Mouse (Mus musculus) embryonic fibroblast, embryonic 13.5 days (primary cell): Measurements from ENCODE around the gene Pde4d.

Experiments used
- CTCF ChIP-seq: IDR thresholded peaks from 2 replicates; pipeline ENCODE4 v1.5.1; 2011; ENCODE audit warnings: mild to moderate bottlenecking, control low read depth, low read length, moderate library complexity, borderline replicate concordance; ENCODE audit not compliant: insufficient read depth
- POLR2A ChIP-seq: IDR thresholded peaks from 2 replicates; pipeline ENCODE4 v1.6.1; 2011; ENCODE audit warnings: low read depth, mild to moderate bottlenecking, control low read depth, low read length, moderate library complexity

DNA sequence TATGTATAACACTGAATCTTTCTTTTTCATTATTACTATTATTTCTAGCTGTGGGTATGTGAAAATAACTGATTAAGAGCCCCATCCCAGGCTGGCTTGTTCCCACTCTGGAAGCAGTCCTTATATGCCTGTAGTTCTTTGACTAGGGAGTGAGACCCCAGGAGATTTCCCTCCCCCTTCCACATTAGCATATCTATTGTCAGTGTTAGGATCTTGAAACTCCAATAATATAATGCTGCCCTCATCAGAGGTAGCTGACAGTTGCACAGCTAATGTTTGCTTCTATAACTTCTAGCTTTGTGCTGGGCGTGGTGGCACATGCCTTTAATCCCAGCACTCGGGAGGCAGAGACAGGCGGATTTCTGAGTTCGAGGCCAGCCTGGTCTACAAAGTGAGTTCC lies 1178.9 kb downstream of the Pde4d start:
- TF ChIP-seq CTCF = no peak
- no peak for TF ChIP-seq POLR2A
